Mouse (Mus musculus): Measurements from ENCODE around the gene Adamtsl1. TPM values are rescaled to one million over a fixed set of nuclear protein-coding genes. Genes with fewer than 3 reads are reported as not detected.
A peak's percentile ranks its signal among the peaks of the same experiment; 100 is the strongest.

Adamtsl1 gene
- polyA plus RNA-seq, 2 experiments = 0.11 to 0.23 TPM

- TF ChIP-seq EP300 (IDR thresholded peaks at IDR 0.05; ENCODE audit: low read depth) (no peak), CTCF (IDR thresholded peaks at IDR 0.05; ENCODE audit: low read depth) (no peak)
- Histone ChIP-seq H3K4me2 (ENCODE audit: low read depth) (no peak overlapping the region), H3K36me3 (replicated peaks; ENCODE audit: control insufficient read depth, insufficient read depth, low read depth) (no peaks in the 10 kb centered on the region), H3K27ac (no peak overlapping the region), H3K27me3 (ENCODE audit: control insufficient read depth, insufficient read depth, low read length) (no peaks in the 10 kb centered on the region), H3K4me1 (replicated peaks; ENCODE audit: control insufficient read depth in 2 of 2, insufficient read depth in 2 of 2, low read length in 1 of 2) (no peaks in the 10 kb centered on the region), H3K4me3 (ENCODE audit: insufficient read depth in 1 of 2, low read depth in 2 of 2, low read length in 2 of 2) (no peak overlapping the region), H3K9ac (replicated peaks) (no peak overlapping the region), H3K9me3 (ENCODE audit: control insufficient read depth, low read length) (no peaks in the 10 kb centered on the region)
- DNase-seq (ENCODE audit: low read depth in 3 of 3, low spot score in 3 of 3) = no peak
- WGBS (ENCODE audit: insufficient replicate concordance) = 65% methylated on average over 4 of the region's 4 CpGs
- ATAC-seq (ENCODE audit: insufficient read depth) = no peak
Measured at GRCm38 (mm10) chr4:85588928-85589327, 75.0 kb downstream of the Adamtsl1 start.

DNA sequence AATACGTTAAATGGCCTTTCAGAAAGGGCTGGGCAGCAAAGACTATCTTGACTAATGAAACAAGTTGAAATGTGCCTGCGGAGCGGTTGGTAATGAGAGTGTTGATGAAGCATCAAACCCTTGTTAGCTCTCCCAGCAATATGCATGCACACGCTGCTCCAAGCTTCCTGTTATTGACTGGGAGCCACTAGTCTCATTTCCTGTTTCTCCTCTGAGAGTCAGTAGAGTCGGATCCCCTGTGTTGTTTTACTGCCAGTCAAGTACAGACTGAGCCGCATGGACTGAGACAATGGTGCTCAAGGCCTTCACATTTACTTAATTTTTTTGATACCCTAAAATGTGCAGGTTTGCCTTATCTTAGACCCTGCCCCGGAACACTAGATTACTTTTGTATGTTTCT, 77.1 kb downstream of the Adamtsl1 start:
- Histone ChIP-seq H3K9ac (replicated peaks) (no peak overlapping the region), H3K36me3 (replicated peaks; ENCODE audit: control insufficient read depth, insufficient read depth, low read depth) (no peaks in the 10 kb centered on the region), H3K9me3 (ENCODE audit: control insufficient read depth, low read length) (no peaks in the 10 kb centered on the region), H3K27me3 (ENCODE audit: control insufficient read depth, insufficient read depth, low read length) (no peaks in the 10 kb centered on the region), H3K4me3 (ENCODE audit: insufficient read depth in 1 of 2, low read depth in 2 of 2, low read length in 2 of 2) (no peak overlapping the region), H3K4me2 (ENCODE audit: low read depth) (no peak overlapping the region), H3K27ac (no peak overlapping the region), H3K4me1 (replicated peaks; ENCODE audit: control insufficient read depth in 2 of 2, insufficient read depth in 2 of 2, low read length in 1 of 2) (no peaks in the 10 kb centered on the region)
- DNase-seq (ENCODE audit: low read depth in 3 of 3, low spot score in 3 of 3) (no peak), ATAC-seq (ENCODE audit: insufficient read depth) (peak; percentile 18; the same call in 1 of the 2 replicates)
- 32% methylated on average over 7 of the region's 7 CpGs for WGBS (ENCODE audit: insufficient replicate concordance)
- no peak for TF ChIP-seq EP300 (IDR thresholded peaks at IDR 0.05; ENCODE audit: low read depth)
- no peak for TF ChIP-seq CTCF (IDR thresholded peaks at IDR 0.05; ENCODE audit: low read depth)

GRCm38 (mm10) chr4:85594159-85594558, 80.2 kb downstream of the Adamtsl1 start:
- DNase-seq (ENCODE audit: low read depth in 3 of 3, low spot score in 3 of 3) = no peak
- ATAC-seq (ENCODE audit: insufficient read depth) = no peak
- Histone ChIP-seq H3K36me3 (replicated peaks; ENCODE audit: control insufficient read depth, insufficient read depth, low read depth) (no peaks in the 10 kb centered on the region), H3K9ac (replicated peaks) (no peak overlapping the region), H3K4me2 (ENCODE audit: low read depth) (no peak overlapping the region), H3K9me3 (ENCODE audit: control insufficient read depth, low read length) (no peaks in the 10 kb centered on the region), H3K27me3 (ENCODE audit: control insufficient read depth, insufficient read depth, low read length) (no peaks in the 10 kb centered on the region), H3K27ac (no peak overlapping the region), H3K4me3 (ENCODE audit: insufficient read depth in 1 of 2, low read depth in 2 of 2, low read length in 2 of 2) (no peak overlapping the region), H3K4me1 (replicated peaks; ENCODE audit: control insufficient read depth in 2 of 2, insufficient read depth in 2 of 2, low read length in 1 of 2) (no peaks in the 10 kb centered on the region)
- TF ChIP-seq EP300 (IDR thresholded peaks at IDR 0.05; ENCODE audit: low read depth) = no peak
- TF ChIP-seq CTCF (IDR thresholded peaks at IDR 0.05; ENCODE audit: low read depth) = no peak

DNA sequence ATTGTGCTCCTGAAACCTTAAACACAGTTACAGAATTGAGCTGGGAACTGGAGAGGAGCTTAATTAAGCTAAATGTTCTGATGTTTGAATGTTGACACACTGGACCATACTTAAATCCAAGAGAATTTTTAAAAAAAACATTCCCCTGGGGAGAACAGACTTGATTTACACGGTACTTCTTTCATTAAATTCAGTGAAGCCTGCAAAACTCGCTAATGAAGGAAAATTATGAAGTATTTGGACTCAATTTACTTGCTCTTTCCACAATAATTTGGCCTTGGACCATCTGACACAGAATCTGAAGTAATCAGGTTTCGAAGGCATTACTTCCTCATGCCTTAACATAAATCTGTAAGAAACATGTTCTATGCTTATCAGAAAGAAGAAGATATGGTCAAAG, 99.4 kb downstream of the Adamtsl1 start:
- ATAC-seq (ENCODE audit: insufficient read depth) (no peak), DNase-seq (ENCODE audit: low read depth in 3 of 3, low spot score in 3 of 3) (no peak)
- Histone ChIP-seq H3K4me2 (ENCODE audit: low read depth) (no peak overlapping the region), H3K27ac (no peak overlapping the region), H3K27me3 (ENCODE audit: control insufficient read depth, insufficient read depth, low read length) (no peaks in the 10 kb centered on the region), H3K4me3 (ENCODE audit: insufficient read depth in 1 of 2, low read depth in 2 of 2, low read length in 2 of 2) (no peak overlapping the region), H3K4me1 (replicated peaks; ENCODE audit: control insufficient read depth in 2 of 2, insufficient read depth in 2 of 2, low read length in 1 of 2) (no peaks in the 10 kb centered on the region), H3K36me3 (replicated peaks; ENCODE audit: control insufficient read depth, insufficient read depth, low read depth) (no peaks in the 10 kb centered on the region), H3K9me3 (ENCODE audit: control insufficient read depth, low read length) (no peaks in the 10 kb centered on the region), H3K9ac (replicated peaks) (no peak overlapping the region)
- 48% methylated on average over 3 of the region's 3 CpGs for WGBS (ENCODE audit: insufficient replicate concordance)
- TF ChIP-seq CTCF (IDR thresholded peaks at IDR 0.05; ENCODE audit: low read depth) (no peak), EP300 (IDR thresholded peaks at IDR 0.05; ENCODE audit: low read depth) (no peak)

DNA sequence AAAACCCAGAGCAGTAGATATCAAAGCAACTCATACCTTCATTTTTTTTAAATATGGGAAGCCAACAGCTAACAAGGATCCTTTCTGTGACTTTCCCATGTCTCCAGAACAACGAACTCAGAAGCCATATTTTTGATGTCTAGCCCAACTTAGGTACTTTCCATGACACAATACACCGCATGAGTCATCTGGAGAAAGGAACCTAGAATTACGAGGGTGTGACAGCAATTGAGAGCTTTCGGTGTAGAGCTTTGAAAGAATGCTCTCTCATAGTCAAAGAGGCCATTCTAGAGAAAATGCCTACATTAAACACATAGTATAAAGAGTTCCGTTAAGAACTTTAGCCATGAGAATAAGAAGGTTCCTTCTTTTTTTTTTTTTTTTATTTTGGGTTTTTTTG, 104.8 kb downstream of the Adamtsl1 start:
- TF ChIP-seq EP300 (IDR thresholded peaks at IDR 0.05; ENCODE audit: low read depth) (no peak), CTCF (IDR thresholded peaks at IDR 0.05; ENCODE audit: low read depth) (no peak)
- H3K4me1 ChIP-seq (replicated peaks; ENCODE audit: control insufficient read depth in 2 of 2, insufficient read depth in 2 of 2, low read length in 1 of 2) = no peaks in the 10 kb centered on the region
- H3K27ac ChIP-seq = no peak overlapping the region
- H3K9me3 ChIP-seq (ENCODE audit: control insufficient read depth, low read length) = no peaks in the 10 kb centered on the region
- H3K9ac ChIP-seq (replicated peaks) = no peak overlapping the region
- no peak for DNase-seq (ENCODE audit: low read depth in 3 of 3, low spot score in 3 of 3)
- no peaks in the 10 kb centered on the region for H3K36me3 ChIP-seq (replicated peaks; ENCODE audit: control insufficient read depth, insufficient read depth, low read depth)
- no peak overlapping the region for H3K4me3 ChIP-seq (ENCODE audit: insufficient read depth in 1 of 2, low read depth in 2 of 2, low read length in 2 of 2)
- no peak overlapping the region for H3K4me2 ChIP-seq (ENCODE audit: low read depth)
- 54% methylated on average over 5 of the region's 5 CpGs for WGBS (ENCODE audit: insufficient replicate concordance)
- no peak for ATAC-seq (ENCODE audit: insufficient read depth)
- H3K27me3 ChIP-seq (ENCODE audit: control insufficient read depth, insufficient read depth, low read length) = no peaks in the 10 kb centered on the region
